Mouse (Mus musculus): ENCODE data around the gene Bet1.

Bet1 gene

DNA sequence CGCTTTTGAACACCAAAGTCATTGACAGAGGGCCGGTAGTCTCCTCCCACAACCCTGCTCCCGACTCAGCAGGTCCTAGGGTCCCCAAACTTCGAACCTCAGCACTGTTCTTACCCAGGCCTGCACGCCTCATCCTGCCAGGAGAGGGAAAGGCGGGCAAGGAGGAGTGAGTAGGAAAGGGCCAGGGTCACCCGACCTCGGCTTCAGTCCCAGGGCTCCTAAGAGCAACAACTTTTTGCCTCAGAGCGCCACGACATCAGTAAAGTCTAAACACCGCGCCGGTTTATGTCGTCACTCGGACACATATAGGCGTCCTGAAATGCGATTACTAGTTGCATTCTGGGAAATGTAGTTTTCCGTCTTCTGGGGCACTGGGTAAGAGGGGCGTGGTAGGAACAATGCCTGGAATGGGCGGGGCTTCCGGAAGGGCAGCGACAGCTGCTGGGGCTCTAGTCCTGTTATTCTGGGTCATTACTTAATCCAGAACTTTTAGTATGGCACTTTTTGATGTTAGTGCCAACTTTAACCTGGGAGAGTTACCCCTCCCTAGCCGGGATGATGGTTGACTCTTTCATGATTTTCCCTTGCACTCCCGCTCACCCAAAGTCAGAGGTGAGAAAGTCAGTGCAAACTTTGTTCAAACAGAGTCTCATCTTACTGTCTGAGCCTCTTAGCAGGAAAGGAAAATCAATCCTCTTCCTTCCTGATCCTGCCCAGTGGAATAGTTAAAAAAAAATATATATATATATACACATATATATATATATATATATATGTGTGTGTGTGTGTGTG, at the start of gene Bet1:
TSS of gene Bet1 (minus strand) at position 310 of the 792 bp plus-strand sequence.
- peak; percentile 63; the same call in 1 of the 2 replicates for TF ChIP-seq GATA4 (IDR thresholded peaks at IDR 0.05; ENCODE audit: insufficient replicate concordance, low read length)

DNA sequence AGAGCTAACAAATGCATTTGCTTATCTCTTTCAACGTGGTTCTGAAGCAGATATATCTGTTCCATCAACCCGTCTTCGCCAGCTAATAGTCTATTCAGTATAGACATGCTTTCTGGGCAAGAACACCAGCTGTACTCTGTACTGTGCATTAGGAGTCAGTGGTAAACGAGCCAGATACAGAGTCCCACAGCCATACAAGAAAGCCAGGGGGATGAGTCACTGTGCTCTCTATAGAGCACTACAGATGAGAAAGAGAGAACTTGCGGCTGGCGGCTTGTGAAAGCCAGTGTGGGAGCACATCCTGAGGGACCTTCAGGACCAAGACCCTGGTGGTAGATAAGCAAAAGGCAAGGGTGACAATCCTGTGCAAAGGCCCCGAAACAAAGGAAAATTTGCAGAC, 45.5 kb upstream of the Bet1 start:
- TF ChIP-seq GATA4 (IDR thresholded peaks at IDR 0.05; ENCODE audit: insufficient replicate concordance, low read length) = no peak

DNA sequence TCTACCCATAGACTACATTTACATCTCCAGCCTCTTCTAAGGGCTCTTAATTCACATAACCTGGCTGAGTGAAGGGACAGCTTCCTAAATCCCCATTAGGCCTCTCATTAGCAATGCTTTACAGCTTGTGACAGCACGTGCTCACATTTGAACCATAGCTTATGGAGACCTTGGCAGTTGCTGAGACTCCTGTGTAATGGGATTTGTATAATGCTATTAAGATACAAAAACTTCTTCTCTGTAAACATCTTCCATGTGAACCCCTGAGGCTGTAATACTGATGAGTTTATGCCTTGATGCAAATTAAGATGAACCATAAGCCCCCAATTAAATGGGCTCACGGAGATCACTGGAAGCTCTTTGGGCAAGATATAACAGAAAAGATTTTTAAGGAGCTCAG, 44.4 kb upstream of the Bet1 start:
- no peak for TF ChIP-seq GATA4 (IDR thresholded peaks at IDR 0.05; ENCODE audit: insufficient replicate concordance, low read length)

DNA sequence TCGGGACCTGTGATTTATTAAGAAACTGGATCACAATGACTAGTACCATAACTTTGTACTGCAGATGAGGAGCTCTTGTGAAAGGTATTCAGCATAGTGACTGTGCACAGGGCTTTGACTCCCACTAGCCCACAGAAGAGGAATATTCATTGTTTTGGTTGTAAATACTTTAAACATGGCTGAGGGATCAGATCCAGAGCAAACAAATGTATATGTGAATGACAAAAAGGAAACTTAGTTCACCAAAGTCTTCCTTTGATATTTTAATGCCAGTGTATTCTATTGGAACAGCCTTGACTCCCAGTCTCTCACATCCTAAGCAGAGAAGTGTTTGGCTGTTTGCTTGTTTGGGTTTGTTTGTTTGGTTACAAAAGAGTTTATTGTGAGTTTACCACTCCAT, 31.8 kb upstream of the Bet1 start:
- TF ChIP-seq GATA4 (IDR thresholded peaks at IDR 0.05; ENCODE audit: insufficient replicate concordance, low read length) = no peak

DNA sequence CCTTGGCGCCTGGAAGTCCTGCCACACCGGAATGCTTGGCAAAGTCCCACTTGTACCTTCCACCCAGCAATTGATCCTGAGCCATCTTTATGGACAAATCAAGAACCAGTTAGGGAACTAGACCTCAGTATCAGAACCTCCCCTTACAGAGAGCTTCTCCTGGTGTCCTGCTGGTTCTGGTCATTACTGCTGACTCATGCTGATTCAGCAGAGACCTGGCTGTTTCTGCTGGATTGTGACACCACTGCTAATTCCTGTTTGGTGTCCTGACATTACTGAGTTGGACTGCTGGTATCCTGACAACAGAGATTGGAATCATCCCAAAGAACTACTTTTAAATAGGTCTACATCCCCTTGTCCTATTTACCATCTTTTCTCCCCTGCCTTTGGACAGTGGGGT, 3.7 kb upstream of the Bet1 start:
- no peak for TF ChIP-seq GATA4 (IDR thresholded peaks at IDR 0.05; ENCODE audit: insufficient replicate concordance, low read length)

DNA sequence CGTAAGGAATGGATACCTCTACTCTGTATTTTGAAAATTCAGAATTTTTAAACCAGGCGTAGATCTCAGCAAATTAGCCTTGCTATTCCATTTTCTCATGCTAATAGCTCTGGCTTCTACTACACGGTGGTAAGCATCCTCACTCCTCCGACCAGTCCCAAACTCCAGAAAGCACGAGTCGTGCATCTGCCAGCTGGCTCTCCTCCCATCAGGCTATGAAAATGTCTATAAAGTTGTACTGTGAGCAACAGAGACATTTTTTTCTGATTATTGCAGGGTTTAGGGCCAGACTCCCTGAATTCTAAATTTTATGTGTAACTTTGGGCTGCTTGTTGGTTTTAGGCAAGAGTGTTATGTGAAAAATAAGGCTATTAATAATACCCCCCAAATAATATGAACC, 14.5 kb downstream of the Bet1 start:
- TF ChIP-seq GATA4 (IDR thresholded peaks at IDR 0.05; ENCODE audit: insufficient replicate concordance, low read length) = no peak

DNA sequence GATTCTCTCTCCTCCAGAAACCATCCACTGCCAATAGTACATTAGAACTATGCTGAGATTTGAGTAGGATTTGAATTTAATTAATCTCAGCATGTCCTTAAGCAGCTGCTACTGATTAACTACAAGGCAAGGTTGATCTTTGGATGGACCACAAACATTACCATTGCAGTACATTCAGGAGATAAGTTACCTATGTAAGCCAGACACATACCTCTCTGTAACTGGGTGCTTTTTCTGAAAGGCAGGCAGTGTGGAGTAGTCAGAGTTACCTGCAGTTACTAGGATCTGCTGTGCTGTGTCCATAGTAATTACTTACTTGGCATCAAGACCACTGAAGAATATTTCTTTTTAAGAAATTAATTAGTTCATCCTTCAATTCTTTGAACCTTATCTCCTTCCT, 17.1 kb downstream of the Bet1 start:
- TF ChIP-seq GATA4 (IDR thresholded peaks at IDR 0.05; ENCODE audit: insufficient replicate concordance, low read length) = no peak

DNA sequence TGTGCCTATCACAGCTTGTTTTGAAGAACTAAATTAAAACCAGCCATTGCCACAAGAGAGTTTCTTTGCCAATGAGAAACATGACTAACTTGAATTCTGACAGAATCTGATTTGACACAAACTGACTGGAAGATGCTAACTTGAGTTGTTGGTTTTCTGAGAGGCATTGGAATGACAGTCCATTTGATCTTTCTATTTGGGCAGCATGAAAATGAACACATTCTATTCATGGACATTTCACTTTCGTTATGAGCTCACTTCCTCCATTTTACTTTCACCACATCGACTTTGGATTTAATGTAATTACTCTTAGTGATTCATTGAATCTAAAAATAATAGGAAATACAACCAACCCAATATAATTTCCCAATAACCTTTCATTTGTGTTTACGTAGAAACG, 32.4 kb downstream of the Bet1 start:
- TF ChIP-seq GATA4 (IDR thresholded peaks at IDR 0.05; ENCODE audit: insufficient replicate concordance, low read length) = no peak

DNA sequence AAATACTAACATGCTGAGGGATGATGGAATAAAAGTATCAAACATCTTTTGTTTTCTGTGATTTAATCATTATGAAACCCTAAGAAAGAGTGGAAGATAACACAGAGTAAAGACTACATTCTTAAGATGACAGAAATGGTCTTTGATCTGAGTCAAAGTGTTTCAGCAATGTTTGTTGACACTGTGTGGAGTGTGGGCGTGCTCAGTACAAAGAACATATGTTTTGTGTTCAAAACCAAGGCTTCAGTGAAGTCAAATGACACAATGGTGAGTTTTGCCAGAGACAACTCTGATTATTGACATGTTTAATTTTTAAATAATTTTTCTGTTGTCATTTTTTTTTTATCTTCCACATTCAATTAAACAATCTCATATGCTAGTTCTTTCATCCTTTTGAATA, 33.9 kb downstream of the Bet1 start:
- no peak for TF ChIP-seq GATA4 (IDR thresholded peaks at IDR 0.05; ENCODE audit: insufficient replicate concordance, low read length)

DNA sequence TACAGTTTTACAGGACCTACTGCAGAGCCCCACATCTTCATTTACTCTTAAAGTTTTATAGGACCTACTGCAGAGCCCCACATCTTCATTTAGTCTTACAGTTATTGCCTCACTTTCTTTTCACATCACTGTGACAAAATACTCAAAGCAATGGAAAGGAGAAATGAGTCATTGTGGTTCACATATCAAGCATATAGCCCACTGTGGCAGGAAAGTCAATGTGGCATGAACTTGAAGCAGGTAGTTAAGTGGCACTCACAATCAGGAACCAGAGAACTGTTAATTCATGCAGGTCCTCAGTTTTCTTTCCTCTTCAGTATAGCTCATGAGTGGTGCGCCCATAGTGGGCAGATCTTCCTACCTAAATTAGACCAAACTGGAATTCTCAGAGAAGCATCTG, 39.6 kb downstream of the Bet1 start:
- TF ChIP-seq GATA4 (IDR thresholded peaks at IDR 0.05; ENCODE audit: insufficient replicate concordance, low read length) = no peak

DNA sequence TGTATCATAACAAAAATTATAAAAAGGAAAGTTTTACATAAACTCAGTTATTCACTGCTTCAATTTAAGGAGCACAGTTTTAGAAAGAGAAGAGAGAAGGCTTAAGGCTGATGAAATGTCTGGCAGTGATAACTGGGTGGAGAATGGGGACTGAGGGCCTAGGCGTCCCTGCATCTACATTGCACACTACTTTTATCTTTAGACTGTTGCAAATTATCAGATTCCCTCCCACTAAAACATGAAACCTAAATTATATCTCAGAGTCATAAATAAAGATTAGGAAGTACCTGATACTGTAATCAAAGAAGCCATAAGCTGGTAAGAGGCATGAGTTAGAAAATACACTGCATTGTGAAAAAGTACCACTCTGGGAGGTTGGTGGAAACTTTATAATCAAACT, 45.0 kb downstream of the Bet1 start:
- no peak for TF ChIP-seq GATA4 (IDR thresholded peaks at IDR 0.05; ENCODE audit: insufficient replicate concordance, low read length)

DNA sequence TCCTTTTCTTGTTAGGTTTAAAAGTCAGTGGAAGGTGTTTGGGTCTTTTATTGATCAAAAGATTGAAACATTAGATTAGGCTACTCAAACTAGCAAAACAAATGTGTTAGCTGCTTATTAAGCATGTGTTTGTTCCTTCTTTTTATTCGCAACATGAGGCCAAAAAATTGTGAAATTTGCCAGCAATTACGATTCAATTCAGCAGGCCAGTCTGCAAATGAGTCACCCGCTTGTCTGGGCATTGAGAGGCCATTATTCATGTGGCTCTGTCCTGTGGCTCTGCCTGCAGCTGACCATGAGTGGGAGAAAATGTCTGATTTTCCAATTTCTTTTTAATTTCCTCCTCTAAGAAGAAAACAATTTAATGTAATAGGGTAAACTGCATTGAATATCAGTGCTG, 55.8 kb downstream of the Bet1 start:
- TF ChIP-seq GATA4 (IDR thresholded peaks at IDR 0.05; ENCODE audit: insufficient replicate concordance, low read length) = no peak

Data from liver, adult (tissue).